Mouse (Mus musculus) layer of hippocampus, adult 2 months (tissue): Measurements from ENCODE around the gene Cd247. TPM values are rescaled to one million over a fixed set of nuclear protein-coding genes. Genes with fewer than 3 reads are reported as not detected.
A peak's percentile ranks its signal among the peaks of the same experiment; 100 is the strongest.

Source experiments
- DNase-seq, 2 experiments: peaks; one replicate each; pipeline ENCODE4 v3.0.0; 2022; ENCODE audit warnings: low spot score in 2 of 2
- H3K27ac ChIP-seq: fragments of 200-600 bp; 2 replicates; pipeline ENCODE4 v1.8.1; 2022
- H3K4me3 ChIP-seq: fragments of 200-600 bp; 2 replicates; pipeline ENCODE4 v1.8.1; 2022; ENCODE audit warnings: mild to moderate bottlenecking
- CTCF ChIP-seq: fragments of 200-600 bp; conservative IDR thresholded peaks from 2 replicates; pipeline ENCODE4 v1.8.1; 2022; ENCODE audit warnings: antibody characterized with exemption, mild to moderate bottlenecking, moderate library complexity
- total RNA-seq, 2 experiments: library from RNA; stranded (reverse); gene quantifications; 2 replicates each; pipeline ENCODE4 v1.2.3; 2021

Cd247 gene
- total RNA-seq, 2 experiments from 2014 or later = not detected

DNA sequence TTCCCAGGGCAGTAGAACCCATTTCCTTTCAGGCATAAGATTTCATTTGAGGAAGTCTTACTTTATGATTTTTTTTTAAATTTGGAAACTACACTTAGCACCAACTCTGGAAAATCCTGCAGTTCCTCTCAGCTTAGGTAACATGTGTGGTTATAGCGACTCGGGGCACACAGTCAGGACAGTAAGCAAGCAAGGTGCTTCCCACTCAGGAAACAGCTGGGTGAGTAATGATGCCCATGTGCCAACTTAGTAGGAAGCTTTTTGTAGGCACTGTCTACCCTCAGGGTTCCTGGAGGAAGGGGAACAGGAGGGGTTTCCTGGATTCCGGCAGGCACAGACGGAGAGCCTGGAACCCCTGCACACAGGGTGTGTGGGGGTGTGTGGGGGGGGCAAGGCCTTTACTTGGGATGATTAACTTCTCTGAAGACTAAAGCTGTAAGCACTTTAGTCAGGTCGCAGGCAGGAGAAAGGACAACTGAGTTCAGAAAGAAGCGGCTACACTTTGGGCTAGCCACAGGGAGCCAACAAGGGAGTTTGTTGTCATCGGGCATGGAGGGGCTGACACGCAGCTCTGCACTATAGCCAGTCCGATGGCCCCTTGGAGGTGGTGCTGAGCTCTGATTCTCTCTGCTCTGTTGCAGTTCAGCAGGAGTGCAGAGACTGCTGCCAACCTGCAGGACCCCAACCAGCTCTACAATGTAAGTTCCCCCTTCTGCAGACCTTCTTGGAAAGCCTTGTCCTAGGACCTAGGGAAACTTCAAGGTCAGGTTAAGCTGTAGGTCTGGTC lies 67.5 kb downstream of the Cd247 start:
- no peak overlapping the region for H3K4me3 ChIP-seq

DNA sequence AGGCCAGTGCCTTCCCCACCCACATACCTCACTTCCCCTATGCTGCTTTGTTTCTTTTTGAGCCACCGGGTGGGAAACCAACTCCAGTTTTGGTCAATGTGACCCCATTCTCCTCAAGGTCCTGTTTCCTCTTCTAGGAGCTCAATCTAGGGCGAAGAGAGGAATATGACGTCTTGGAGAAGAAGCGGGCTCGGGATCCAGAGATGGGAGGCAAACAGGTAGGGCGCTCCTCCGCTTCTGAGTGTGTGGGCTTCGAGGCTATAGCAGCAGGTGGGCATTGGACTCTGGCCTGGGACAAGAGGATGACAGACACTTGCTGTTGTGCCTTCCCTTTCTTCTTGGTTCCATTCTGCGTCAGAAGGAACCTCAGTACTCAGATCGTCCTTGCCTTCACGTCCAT lies 68.8 kb downstream of the Cd247 start:
- H3K4me3 ChIP-seq = no peak overlapping the region
- no peak for TF ChIP-seq CTCF

More for the DNA sequence above, 67.5 kb downstream of the Cd247 start:
- DNase-seq = no peak
- H3K27ac ChIP-seq = no peak overlapping the region
- TF ChIP-seq CTCF = no peak

DNA sequence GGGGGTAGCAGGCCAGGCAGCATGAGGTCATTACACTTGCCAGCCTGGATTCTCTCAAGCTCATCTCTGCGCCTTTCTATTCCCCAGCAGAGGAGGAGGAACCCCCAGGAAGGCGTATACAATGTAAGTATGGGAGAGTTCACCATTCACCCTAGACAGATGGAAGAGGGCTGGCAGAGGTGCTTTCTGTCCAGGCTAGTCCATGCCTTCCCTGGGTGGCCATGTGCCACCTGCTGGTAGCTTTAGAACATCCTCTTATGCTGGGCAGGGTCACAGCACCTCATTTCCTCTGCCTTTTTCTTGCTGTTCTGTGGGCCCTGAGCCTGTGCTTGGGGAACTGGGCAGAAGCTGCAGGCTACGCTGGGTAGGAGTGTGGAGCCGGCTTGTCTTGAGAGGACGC lies 69.9 kb downstream of the Cd247 start:
- TF ChIP-seq CTCF = peak; percentile 67
- Histone ChIP-seq H3K4me3 (no peak overlapping the region), H3K27ac (no peak overlapping the region)
- no peak for DNase-seq

More for the DNA sequence above, 68.8 kb downstream of the Cd247 start:
- no peak overlapping the region for H3K27ac ChIP-seq
- no peak for DNase-seq

DNA sequence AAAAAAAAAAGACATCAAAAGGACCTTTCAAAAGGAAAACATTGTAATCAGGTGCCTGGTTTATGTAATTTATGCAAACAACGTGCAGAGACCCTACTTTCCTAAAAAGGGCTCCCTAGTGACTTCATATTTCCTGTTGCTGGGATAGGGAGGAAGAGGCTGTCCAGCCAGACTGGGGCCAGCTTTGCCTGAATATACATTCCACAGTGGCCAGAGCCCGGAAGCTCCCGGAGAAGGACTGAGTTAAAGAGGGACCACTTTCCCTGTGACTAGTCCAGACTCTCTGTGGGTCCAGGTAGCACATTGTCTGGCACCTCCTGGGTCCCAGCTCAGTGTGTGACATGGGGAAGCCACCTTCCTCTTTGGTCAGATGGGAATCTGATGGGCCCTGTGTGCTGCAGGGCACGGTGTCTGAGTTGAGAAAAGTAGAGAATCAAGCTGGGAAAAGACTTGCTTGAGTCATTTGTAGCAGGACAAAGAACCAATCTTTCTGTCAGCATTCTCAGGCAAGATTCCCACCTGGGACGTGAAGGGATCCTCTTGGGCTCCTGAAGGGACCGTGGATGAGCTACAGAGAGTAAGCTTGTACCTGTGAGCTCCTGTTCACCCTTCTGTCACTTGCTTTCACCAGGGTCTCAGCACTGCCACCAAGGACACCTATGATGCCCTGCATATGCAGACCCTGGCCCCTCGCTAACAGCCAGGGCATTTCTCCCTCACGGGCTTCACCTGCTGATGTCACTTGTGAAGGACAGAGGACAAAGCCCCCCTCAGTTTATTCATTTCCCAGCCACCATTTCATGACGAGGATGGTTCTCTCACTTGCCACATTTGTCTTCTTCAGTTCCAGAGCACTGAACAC lies 72.1 kb downstream of the Cd247 start:
- no peak for TF ChIP-seq CTCF
- Histone ChIP-seq H3K27ac (no peak overlapping the region), H3K4me3 (no peak overlapping the region)
- DNase-seq = no peak

DNA sequence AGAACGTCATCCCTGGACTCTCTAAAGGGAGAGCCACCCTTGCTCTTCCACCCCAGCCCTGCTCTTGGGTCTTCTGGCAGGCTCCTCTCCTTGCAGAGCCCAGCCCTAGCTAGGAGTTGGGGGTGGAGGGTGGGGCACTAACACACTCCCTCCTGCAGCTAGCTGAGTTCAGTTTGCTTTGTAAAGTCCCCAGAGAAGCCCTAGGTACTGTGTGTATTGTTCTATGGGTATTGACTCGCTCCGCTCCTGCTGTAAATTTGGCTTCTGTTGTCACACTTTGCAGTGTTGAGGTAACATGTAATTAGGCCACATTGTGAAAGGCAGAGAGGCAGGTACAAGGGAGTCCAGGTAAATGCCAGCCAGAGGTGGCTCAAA lies 72.7 kb downstream of the Cd247 start:
- DNase-seq = no peak
- Histone ChIP-seq H3K4me3 (no peak overlapping the region), H3K27ac (no peak overlapping the region)
- no peak for TF ChIP-seq CTCF

DNA sequence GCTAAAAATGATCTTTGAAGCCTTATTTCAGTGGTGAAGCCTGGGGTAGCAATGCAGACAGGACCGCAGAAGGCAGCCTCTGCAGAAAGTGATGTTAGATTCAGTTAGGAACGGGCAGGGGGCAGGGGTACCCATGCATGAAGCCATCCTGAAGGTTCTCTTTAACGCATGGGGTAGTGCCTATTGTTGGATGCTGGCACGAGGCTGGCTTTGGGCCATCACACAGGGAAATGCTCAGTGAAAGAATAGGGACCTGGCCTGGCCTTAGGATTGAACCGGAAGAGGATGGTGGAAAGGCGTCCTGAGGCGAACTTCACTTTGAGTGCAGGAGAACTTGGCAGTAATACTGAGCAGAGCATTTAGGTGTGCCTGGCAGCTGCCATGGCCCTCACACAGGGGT lies 73.6 kb downstream of the Cd247 start:
- no peak overlapping the region for H3K4me3 ChIP-seq
- no peak overlapping the region for H3K27ac ChIP-seq
- no peak for TF ChIP-seq CTCF
- no peak for DNase-seq

DNA sequence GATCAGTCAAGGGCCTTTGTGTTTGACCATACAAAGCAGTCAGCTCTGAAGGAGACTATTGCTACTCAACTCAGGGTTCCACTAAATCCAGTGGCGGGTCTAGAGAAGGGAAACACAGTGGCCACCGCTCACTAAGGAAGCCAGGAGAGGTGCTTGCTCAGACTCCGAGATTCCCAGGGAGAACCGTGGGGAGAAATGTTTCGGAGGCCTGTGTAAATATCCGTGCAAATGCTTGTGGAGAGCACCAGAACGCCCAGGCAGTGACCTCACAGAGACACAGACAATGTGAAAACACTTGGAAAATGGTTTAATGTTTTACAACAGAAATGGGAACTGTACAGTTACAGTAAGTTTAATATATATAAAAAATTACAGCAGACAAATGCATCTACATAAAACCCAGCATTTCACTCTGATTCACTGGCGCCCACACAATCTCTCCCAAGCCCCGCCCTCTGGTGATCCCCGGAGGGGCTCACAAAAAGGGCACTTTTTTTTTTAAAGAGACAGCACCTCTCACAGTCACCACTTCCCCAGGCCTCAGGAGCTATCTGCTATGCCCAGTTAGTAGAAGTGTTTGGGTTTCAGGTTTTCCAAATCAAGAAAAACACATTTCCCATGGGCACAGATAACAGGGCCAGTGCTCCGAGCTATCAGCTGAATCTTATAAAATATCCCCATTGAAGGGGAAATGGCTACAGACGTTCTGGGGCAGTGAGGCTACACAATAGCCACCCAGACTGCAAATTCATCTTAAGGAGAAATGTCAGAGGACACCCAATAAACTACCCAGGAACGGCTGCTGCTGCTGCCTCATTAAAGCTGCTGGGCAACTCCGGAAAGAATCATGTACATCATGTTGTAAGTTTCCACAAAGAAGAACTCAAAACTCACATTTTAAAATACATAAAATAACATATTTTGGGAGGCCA lies 76.6 kb downstream of the Cd247 start:
- peak in 1 of 2 experiments; percentile 7 for DNase-seq
- TF ChIP-seq CTCF = no peak
- H3K27ac ChIP-seq = no peak overlapping the region

DNA sequence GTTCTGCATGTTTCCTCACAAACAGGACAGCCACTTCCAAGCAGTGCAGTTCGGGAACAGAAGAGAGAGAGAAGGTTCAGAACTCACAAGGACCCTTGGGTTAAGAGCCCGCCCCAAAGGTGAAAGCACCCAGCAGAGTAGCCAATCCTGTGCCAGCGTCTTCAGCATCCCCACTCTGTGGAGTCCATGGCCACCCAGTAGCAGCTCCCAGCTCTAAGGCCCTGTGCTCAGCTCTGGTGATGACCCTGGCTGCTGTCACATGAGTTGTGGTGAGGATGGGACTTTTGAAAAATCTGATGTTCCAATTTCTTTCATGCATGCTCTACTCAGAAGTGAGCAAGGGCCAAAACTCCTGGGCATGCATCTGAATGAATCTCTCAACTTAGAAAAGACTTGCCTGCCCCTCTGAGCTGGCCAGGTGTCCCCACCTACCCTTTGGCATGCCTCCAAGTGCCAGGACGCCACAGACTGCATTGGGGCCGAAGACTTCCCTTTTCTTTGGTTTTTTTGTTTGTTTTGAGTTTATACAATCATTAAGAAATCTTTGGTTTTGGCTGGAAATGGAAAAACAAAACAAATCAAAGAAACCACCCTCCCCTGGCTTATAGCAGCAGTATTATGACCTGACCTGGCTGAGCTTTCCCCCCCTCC lies 78.3 kb downstream of the Cd247 start:
- no peak for TF ChIP-seq CTCF
- no peak overlapping the region for H3K27ac ChIP-seq
- peak in 1 of 2 experiments; percentile 6 for DNase-seq
- H3K4me3 ChIP-seq = no peak overlapping the region

More for the DNA sequence above, 76.6 kb downstream of the Cd247 start:
- H3K4me3 ChIP-seq = no peak overlapping the region

DNA sequence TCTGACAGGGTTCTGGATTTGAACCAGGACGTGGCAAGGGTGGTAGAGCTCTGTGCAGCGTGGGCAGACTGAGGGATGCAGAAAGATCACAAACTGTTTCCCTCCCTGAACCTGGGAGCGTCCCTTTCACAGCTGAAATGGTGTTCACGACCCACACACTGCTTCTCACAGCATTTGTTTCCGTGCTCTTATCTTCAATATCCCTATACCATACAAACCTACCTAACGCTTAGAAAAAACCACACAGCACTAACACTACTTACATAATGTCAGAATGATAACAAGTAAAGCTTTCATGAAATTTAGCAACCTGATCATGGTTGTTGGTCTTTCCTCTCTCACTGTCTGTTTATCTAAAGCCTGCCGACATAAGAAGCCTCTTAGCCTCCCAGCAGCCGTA lies 80.2 kb downstream of the Cd247 start:
- TF ChIP-seq CTCF = no peak
- no peak overlapping the region for H3K4me3 ChIP-seq
- no peak for DNase-seq

DNA sequence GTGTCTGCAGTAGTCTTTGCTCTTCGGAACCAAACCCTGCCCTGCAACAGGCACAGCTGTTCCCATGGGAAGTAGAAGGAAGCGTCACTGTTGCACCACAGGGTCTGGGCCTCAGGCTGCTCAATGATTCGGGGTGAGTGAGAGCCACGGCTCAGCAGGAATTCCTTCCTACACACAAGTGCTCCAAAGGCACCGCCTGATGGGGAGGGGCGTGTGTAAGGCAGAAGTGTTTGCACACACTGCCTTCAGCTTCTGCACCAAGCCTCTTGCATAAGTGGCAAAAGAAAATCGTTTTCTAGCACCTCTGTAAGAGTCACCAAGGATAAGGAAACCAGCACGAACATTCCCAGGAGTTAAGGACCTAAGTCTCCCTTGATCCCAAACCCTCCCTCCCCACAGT lies 86.2 kb downstream of the Cd247 start:
- H3K27ac ChIP-seq = no peak overlapping the region
- no peak for DNase-seq
- H3K4me3 ChIP-seq = no peak overlapping the region
- TF ChIP-seq CTCF = no peak

More for the DNA sequence above, 80.2 kb downstream of the Cd247 start:
- no peak overlapping the region for H3K27ac ChIP-seq

DNA sequence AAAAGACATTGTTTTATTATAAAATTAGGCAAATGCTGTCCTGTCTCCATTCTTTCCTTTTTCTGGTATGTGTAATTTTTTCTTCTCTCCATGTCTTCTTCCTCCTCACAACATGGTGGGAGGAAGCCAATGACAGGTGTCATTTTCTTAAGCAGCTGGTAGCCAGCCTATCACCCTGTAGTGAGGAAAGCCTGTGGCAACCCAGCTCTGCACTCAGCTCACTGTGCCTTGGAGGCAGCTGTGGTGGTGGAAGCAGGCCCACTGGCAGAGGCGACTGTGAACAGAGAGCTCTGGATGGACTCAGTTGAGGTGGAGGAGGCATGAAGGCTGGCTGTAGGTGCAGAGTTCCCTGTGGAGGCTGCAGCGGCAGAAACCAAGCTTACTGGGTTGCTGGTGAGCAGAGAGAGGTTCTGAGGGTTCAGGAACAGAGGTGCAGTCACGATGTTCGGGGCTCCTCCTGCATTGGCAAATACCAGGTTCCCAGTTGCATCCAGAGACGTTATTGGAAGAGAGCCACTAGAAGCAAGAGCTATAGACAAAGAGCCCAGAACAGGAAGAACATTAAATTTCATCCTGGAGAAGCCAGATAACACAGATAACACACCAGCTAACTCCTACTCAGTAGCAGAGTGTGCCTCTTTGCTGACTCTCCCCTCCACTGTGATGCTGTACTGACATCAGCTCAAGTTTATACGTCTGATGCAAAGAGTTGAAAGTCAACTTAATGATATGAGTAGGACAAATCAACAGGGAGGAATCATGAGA lies 87.2 kb downstream of the Cd247 start:
- H3K27ac ChIP-seq = no peak overlapping the region
- H3K4me3 ChIP-seq = no peak overlapping the region
- TF ChIP-seq CTCF = no peak
- DNase-seq = no peak
